Mouse (Mus musculus) liver, embryonic 13.5 days (tissue): ENCODE results near the gene Ager. TPM values are rescaled to one million over a fixed set of nuclear protein-coding genes. Genes with fewer than 3 reads are reported as not detected.

Source experiments
- ATAC-seq: fragments of 200-750 bp; cut with Nextera tagmentation; 2 replicates; pipeline ENCODE4 v1.8.0; 2017; ENCODE audit warnings: low read depth, mild to moderate bottlenecking, moderate number of reproducible peaks, moderate library complexity
- DNase-seq: peaks from one replicate; pipeline ENCODE4 v3.0.0; 2022
- H3K27ac ChIP-seq: fragments of 300-500 bp; sonication (generic); 2 replicates; pipeline ENCODE4 v1.5.1; 2015; ENCODE audit warnings: moderate library complexity, mild to moderate bottlenecking, inconsistent platforms
- H3K27me3 ChIP-seq: fragments of 300-500 bp; sonication (generic); 2 replicates; pipeline ENCODE4 v1.6.1; 2015; ENCODE audit warnings: mild to moderate bottlenecking, inconsistent platforms
- H3K36me3 ChIP-seq: fragments of 300-500 bp; sonication (generic); 2 replicates; pipeline ENCODE4 v1.6.1; 2015; ENCODE audit warnings: mild to moderate bottlenecking, inconsistent platforms
- H3K4me1 ChIP-seq: fragments of 300-500 bp; sonication (generic); replicated peaks from 2 replicates; pipeline ENCODE4 v1.6.1; 2015; ENCODE audit warnings: inconsistent platforms
- H3K4me2 ChIP-seq: fragments of 300-500 bp; sonication (generic); 2 replicates; pipeline ENCODE4 v1.6.1; 2015; ENCODE audit warnings: inconsistent platforms, mild to moderate bottlenecking, moderate library complexity
- H3K4me3 ChIP-seq: fragments of 300-500 bp; sonication (generic); replicated peaks from 2 replicates; pipeline ENCODE4 v1.5.1; 2015; ENCODE audit warnings: mild to moderate bottlenecking, inconsistent platforms
- H3K9ac ChIP-seq: fragments of 300-500 bp; sonication (generic); 2 replicates; pipeline ENCODE4 v1.6.1; 2015; ENCODE audit warnings: mild to moderate bottlenecking, inconsistent platforms
- H3K9me3 ChIP-seq: fragments of 300-500 bp; sonication (generic); replicated peaks from 2 replicates; pipeline ENCODE4 v1.6.1; 2016; ENCODE audit warnings: inconsistent platforms
- WGBS: fragments of 180-500 bp; shearing (Covaris S2); methylation state at CpG from one replicate; pipeline ENCODE4 v1.1.7; 2015; ENCODE audit not compliant: insufficient replicate concordance; 5-methylcytosine and 5-hydroxymethylcytosine counted together
- polyA plus RNA-seq: library from polyadenylated mRNA; unstranded; fragments of >200 nt; fragmentation: Nextera tagmentation; extraction: Ambion mirVana; gene quantifications from 2 replicates; pipeline ENCODE4 v1.2.1, GENCODE M21; 2015

Ager gene
- polyA plus RNA-seq, result 0.68 and 0.72 TPM in 2 replicates

- H3K27me3 ChIP-seq, result no peaks in the 10 kb centered on the region
- peaks cover 77% of the 10 kb centered on the region for H3K4me1 ChIP-seq
- no peak within 1 kb of the TSS for H3K4me2 ChIP-seq
- DNase-seq, result no peak
- 22% methylated on average over 6 of the region's 6 CpGs for WGBS
- H3K27ac ChIP-seq, result no peak within 1 kb of the TSS
- ATAC-seq, result no peak
- H3K9ac ChIP-seq, result peak within 1 kb of the TSS; percentile 19; the same call in 1 of the 2 replicates
- H3K36me3 ChIP-seq, result peaks cover 47% of the 10 kb centered on the region
- H3K9me3 ChIP-seq, result no peaks in the 10 kb centered on the region
- no peak within 1 kb of the TSS for H3K4me3 ChIP-seq
These were observed at the start of gene Ager for GRCm38 (mm10) chr17:34597566-34598095. Ager (plus strand) TSS chr17:34597862.

- DNase-seq, result no peak
- Histone ChIP-seq H3K4me3 (no peak overlapping the region), H3K27me3 (no peaks in the 10 kb centered on the region), H3K9me3 (no peaks in the 10 kb centered on the region), H3K36me3 (no peaks in the 10 kb centered on the region), H3K27ac (no peak overlapping the region), H3K4me2 (no peak overlapping the region), H3K9ac (no peak overlapping the region), H3K4me1 (no peaks in the 10 kb centered on the region)
- WGBS, result 75% methylated on average over 3 of the region's 3 CpGs
- no peak for ATAC-seq
These were observed 48.5 kb upstream of the Ager start for GRCm38 (mm10) chr17:34549156-34549555.

GRCm38 (mm10) chr17:34549843-34550242 is 47.8 kb upstream of the Ager start:
- Histone ChIP-seq H3K27ac (no peak overlapping the region), H3K4me1 (no peaks in the 10 kb centered on the region), H3K27me3 (no peaks in the 10 kb centered on the region), H3K4me2 (no peak overlapping the region), H3K36me3 (no peaks in the 10 kb centered on the region), H3K9me3 (no peaks in the 10 kb centered on the region), H3K9ac (no peak overlapping the region), H3K4me3 (no peak overlapping the region)
- ATAC-seq, result no peak
- no peak for DNase-seq
- 51% methylated on average over 2 of the region's 2 CpGs for WGBS

GRCm38 (mm10) chr17:34555483-34555882 is 42.2 kb upstream of the Ager start:
- no peak overlapping the region for H3K27ac ChIP-seq
- H3K4me3 ChIP-seq, result no peak overlapping the region
- H3K36me3 ChIP-seq, result no peaks in the 10 kb centered on the region
- H3K9me3 ChIP-seq, result no peaks in the 10 kb centered on the region
- DNase-seq, result peak; percentile 58
- no peak for ATAC-seq
- no peak overlapping the region for H3K4me2 ChIP-seq
- H3K9ac ChIP-seq, result no peak overlapping the region
- H3K27me3 ChIP-seq, result peaks cover 7% of the 10 kb centered on the region; the same call in 1 of the 2 replicates
- peaks cover 9% of the 10 kb centered on the region for H3K4me1 ChIP-seq
- WGBS, result 20% methylated on average over 5 of the region's 5 CpGs

- ATAC-seq (no peak), DNase-seq (no peak)
- H3K9me3 ChIP-seq, result no peaks in the 10 kb centered on the region
- peaks cover 7% of the 10 kb centered on the region; the same call in 1 of the 2 replicates for H3K27me3 ChIP-seq
- H3K36me3 ChIP-seq, result no peaks in the 10 kb centered on the region
- no peak overlapping the region for H3K4me2 ChIP-seq
- H3K9ac ChIP-seq, result no peak overlapping the region
- peaks cover 17% of the 10 kb centered on the region for H3K4me1 ChIP-seq
- WGBS, result 50% methylated on average over 8 of the region's 8 CpGs
- H3K27ac ChIP-seq, result no peak overlapping the region
- no peak overlapping the region for H3K4me3 ChIP-seq
These were observed 41.3 kb upstream of the Ager start for GRCm38 (mm10) chr17:34556406-34556805.

GRCm38 (mm10) chr17:34557411-34557810 is 40.3 kb upstream of the Ager start:
- Histone ChIP-seq H3K27ac (no peak overlapping the region), H3K4me3 (no peak overlapping the region), H3K36me3 (no peaks in the 10 kb centered on the region), H3K9ac (no peak overlapping the region), H3K27me3 (peaks cover 7% of the 10 kb centered on the region; the same call in 1 of the 2 replicates), H3K4me1 (peaks cover 19% of the 10 kb centered on the region), H3K4me2 (no peak overlapping the region), H3K9me3 (no peaks in the 10 kb centered on the region)
- DNase-seq, result no peak
- 67% methylated on average over 11 of the region's 11 CpGs for WGBS
- no peak for ATAC-seq

GRCm38 (mm10) chr17:34559116-34559515 is 38.5 kb upstream of the Ager start:
- ATAC-seq (no peak), DNase-seq (no peak)
- Histone ChIP-seq H3K9ac (no peak overlapping the region), H3K4me3 (no peak overlapping the region), H3K4me1 (peaks cover 22% of the 10 kb centered on the region), H3K27ac (no peak overlapping the region), H3K36me3 (no peaks in the 10 kb centered on the region), H3K9me3 (no peaks in the 10 kb centered on the region), H3K4me2 (no peak overlapping the region), H3K27me3 (peaks cover 7% of the 10 kb centered on the region; the same call in 1 of the 2 replicates)
- WGBS, result 74% methylated on average over 7 of the region's 7 CpGs

GRCm38 (mm10) chr17:34559895-34560294 is 37.8 kb upstream of the Ager start:
- H3K4me1 ChIP-seq, result peaks cover 29% of the 10 kb centered on the region
- ATAC-seq, result no peak
- H3K4me3 ChIP-seq, result no peak overlapping the region
- H3K36me3 ChIP-seq, result no peaks in the 10 kb centered on the region
- no peak overlapping the region for H3K9ac ChIP-seq
- H3K27me3 ChIP-seq, result peaks cover 7% of the 10 kb centered on the region; the same call in 1 of the 2 replicates
- no peak for DNase-seq
- no peak overlapping the region for H3K4me2 ChIP-seq
- H3K9me3 ChIP-seq, result no peaks in the 10 kb centered on the region
- H3K27ac ChIP-seq, result no peak overlapping the region
- 22% methylated on average over 15 of the region's 15 CpGs for WGBS

GRCm38 (mm10) chr17:34560438-34560837 is 37.2 kb upstream of the Ager start:
- H3K27me3 ChIP-seq, result peaks cover 7% of the 10 kb centered on the region; the same call in 1 of the 2 replicates
- 77% methylated on average over 6 of the region's 6 CpGs for WGBS

GRCm38 (mm10) chr17:34561200-34561599 is 36.5 kb upstream of the Ager start:
- no peak overlapping the region for H3K27ac ChIP-seq
- no peaks in the 10 kb centered on the region for H3K36me3 ChIP-seq
- no peak overlapping the region for H3K4me3 ChIP-seq
- DNase-seq (no peak), ATAC-seq (no peak)
- no peak overlapping the region for H3K9ac ChIP-seq
- H3K4me2 ChIP-seq, result 0 out of 2 replicates have a peak overlapping the region, but pooled peaks have one; percentile 32
- H3K27me3 ChIP-seq, result peaks cover 7% of the 10 kb centered on the region; the same call in 1 of the 2 replicates
- 22% methylated on average over 8 of the region's 8 CpGs for WGBS
- H3K9me3 ChIP-seq, result no peaks in the 10 kb centered on the region
- H3K4me1 ChIP-seq, result peaks cover 29% of the 10 kb centered on the region

More at GRCm38 (mm10) chr17:34560438-34560837, 37.2 kb upstream of the Ager start:
- Histone ChIP-seq H3K36me3 (no peaks in the 10 kb centered on the region), H3K9ac (no peak overlapping the region), H3K4me3 (no peak overlapping the region), H3K4me1 (peaks cover 29% of the 10 kb centered on the region), H3K27ac (no peak overlapping the region), H3K9me3 (no peaks in the 10 kb centered on the region), H3K4me2 (no peak overlapping the region)
- DNase-seq (no peak), ATAC-seq (no peak)

- no peak overlapping the region for H3K4me2 ChIP-seq
- H3K27me3 ChIP-seq, result peaks cover 6% of the 10 kb centered on the region; the same call in 1 of the 2 replicates
- H3K9me3 ChIP-seq, result no peaks in the 10 kb centered on the region
- ATAC-seq, result no peak
- H3K27ac ChIP-seq, result no peak overlapping the region
- H3K9ac ChIP-seq, result no peak overlapping the region
- no peak overlapping the region for H3K4me3 ChIP-seq
- DNase-seq, result no peak
- peaks cover 29% of the 10 kb centered on the region for H3K4me1 ChIP-seq
- no peaks in the 10 kb centered on the region for H3K36me3 ChIP-seq
- 57% methylated on average over 3 of the region's 3 CpGs for WGBS
These were observed 35.1 kb upstream of the Ager start for GRCm38 (mm10) chr17:34562595-34562994.

- WGBS, result 63% methylated on average over 11 of the region's 11 CpGs
- no peak for ATAC-seq
- H3K9ac ChIP-seq, result no peak overlapping the region
These were observed 34.3 kb upstream of the Ager start for GRCm38 (mm10) chr17:34563354-34563753.

More at GRCm38 (mm10) chr17:34563354-34563753, 34.3 kb upstream of the Ager start:
- Histone ChIP-seq H3K27ac (no peak overlapping the region), H3K27me3 (peaks cover 8% of the 10 kb centered on the region; the same call in 1 of the 2 replicates), H3K4me3 (no peak overlapping the region), H3K4me2 (no peak overlapping the region), H3K9me3 (no peaks in the 10 kb centered on the region), H3K4me1 (peaks cover 29% of the 10 kb centered on the region), H3K36me3 (no peaks in the 10 kb centered on the region)
- no peak for DNase-seq
